Mouse (Mus musculus) natural killer cell, adult 2 months (primary cell): Measurements from ENCODE around the gene Rif1.

ENCODE experiments used
- DNase-seq, 2 experiments: peaks; one replicate each; pipeline ENCODE4 v3.0.0; 2022; ENCODE audit warnings: low spot score in 2 of 2

The Rif1 gene

DNA sequence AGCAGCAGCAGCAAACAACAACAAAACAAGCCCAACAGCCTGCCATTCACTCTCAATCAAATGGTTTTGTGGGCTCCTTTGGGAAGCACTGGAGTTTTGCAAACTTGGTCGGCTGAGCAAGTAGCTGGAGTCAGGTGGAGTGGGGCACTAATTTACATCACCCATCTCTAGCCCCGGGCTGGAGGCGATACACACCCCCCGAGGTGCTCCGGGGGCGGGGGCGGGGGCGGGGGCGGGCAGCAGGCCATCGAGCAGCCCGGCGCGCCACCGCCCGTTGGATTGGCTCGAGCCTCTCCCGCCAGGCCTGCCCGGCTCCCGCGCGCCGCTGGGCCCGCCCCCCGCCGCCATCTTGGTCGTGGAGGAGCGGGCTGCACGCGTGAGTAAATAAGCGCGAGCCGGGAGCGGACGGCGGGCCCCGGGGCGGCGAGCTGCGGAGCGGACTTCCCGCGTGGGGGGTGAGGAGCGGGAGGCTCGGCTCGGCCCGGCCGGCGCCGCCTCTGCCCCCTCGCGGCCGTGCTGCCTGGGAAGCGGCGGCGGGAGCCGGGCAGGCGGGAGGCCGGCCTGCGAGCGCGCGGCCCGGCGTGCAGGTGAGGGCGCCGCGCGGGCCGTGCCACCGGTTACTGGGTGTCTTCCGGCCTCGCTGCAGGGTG lies at the start of gene Rif1:
TSS of gene Rif1 (plus strand) at position 342 of the 650 bp plus-strand sequence.
- peak; percentile 69 to 78 for DNase-seq

- DNase-seq = no peak
Measured at GRCm38 (mm10) chr2:52027061-52027460, 45.6 kb upstream of the Rif1 start.

GRCm38 (mm10) chr2:52029426-52029825 lies 43.2 kb upstream of the Rif1 start:
- DNase-seq = no peak

GRCm38 (mm10) chr2:52031491-52031890 lies 41.1 kb upstream of the Rif1 start:
- no peak for DNase-seq

- no peak for DNase-seq
Measured at GRCm38 (mm10) chr2:52034601-52035000, 38.0 kb upstream of the Rif1 start.

- no peak for DNase-seq
Measured at GRCm38 (mm10) chr2:52035144-52035543, 37.5 kb upstream of the Rif1 start.

- no peak for DNase-seq
Measured at GRCm38 (mm10) chr2:52036929-52037595, 35.6 kb upstream of the Rif1 start.

DNA sequence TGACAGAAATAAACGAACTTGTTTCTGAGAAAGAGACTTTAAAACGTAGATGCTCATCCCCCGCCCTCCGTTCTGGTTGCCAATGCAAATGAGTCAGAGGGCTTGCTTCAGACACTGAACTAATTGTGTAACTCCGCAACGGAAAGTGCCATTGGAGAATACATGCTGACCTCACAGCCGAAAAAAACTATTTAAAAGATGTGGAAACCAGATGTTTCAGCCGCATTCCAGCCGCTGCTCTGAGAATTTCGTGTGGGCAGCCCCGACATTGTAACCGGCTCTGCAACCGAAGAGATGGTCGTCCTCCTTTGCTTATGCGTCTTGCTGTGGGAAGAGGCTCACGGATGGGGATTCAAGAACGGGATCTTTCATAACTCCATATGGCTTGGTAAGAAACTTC lies 34.8 kb upstream of the Rif1 start, which contains the start of gene Tnfaip6:
TSS of gene Tnfaip6 (plus strand) at position 128 of the 400 bp plus-strand sequence.
- DNase-seq = no peak

GRCm38 (mm10) chr2:52038558-52038957 lies 34.1 kb upstream of the Rif1 start:
- no peak for DNase-seq

DNA sequence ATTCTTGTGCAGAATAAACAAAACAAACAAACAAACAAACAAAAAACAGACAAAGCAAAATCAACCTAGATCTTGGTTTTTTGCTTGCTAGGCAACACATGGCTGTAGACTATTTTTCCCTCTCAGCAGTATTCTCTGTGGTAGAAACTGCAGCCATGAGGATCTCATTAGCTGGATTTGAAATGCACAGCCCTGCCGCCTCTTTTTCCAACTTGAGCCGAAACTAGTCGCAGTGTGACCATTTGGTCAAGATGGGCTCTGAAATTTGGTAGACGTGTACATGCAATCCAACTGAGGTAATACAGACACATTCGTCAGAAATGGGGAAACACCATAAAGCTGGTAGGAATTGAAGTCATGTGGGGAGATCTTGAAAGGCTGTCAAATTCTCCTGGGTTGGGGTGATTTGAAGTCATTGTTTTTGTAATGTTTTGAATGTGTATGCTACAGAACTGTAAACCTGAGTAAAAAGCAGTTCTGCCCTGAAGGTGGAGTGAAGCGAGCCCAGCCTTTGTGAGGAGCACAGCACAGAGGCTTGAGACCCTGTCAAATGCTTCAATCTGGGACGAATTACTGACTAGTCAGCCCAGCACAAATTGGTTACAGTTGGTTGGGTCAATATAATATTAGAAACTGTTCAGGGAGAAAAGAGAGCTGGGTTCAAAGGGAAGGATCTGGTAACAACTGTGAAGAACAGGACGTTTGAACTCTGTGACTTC lies 33.4 kb upstream of the Rif1 start:
- no peak for DNase-seq

DNA sequence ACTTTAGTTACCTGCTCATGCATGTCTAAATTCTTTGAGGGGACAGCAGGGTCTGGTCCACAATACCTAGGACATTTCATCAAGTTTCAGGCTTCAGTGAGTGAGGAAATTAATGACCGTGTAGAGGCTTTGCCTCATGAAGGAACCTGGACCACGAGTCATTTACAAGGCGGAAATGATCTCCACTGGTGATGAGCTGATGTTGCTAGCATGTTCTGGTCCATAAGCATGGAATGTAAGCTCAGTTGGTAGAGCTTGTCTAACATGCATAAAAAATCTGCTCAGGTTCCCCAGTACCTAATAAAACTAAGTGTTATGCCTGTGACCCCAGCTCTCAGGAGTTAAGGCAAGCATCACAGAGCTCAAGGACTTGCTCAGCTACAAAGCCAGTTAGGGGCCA lies 30.5 kb upstream of the Rif1 start:
- DNase-seq = no peak

DNA sequence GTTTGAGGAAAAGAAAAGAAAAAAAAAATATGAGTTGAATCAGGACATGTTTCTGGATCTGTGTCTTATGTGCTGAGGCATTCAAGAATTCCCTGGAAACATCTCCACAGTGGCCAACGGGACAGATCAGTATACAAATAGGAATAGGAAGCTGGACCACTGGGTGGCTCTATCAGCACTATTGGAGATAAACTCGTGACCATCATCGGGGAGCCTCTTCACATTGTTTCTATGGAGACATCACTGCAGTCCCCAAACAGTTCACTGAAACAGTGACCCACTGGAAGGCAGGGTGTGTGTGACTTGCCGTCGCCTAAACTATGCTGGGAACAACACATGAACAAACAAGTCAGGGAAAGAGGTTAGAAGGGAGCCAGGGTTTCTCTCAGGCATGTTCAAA lies 29.9 kb upstream of the Rif1 start:
- no peak for DNase-seq

DNA sequence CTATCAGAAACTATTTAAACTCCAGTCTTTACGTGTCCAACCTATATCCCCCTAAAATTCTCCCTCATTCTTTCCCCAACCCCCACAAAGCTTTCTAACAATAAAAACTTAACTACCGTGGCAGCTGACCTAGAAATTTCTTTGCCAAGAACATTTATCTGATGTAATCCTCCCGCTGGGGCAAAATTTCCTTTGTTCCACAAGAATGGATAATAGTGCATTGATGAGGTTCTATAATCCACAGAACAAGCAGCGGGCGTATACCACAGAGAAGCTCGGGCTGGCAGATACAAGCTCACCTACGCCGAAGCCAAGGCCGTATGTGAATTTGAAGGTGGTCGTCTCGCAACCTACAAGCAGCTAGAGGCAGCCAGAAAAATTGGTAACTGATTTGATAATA lies 29.1 kb upstream of the Rif1 start:
- no peak for DNase-seq

- DNase-seq = no peak
Measured at GRCm38 (mm10) chr2:52046032-52046431, 26.6 kb upstream of the Rif1 start.

- DNase-seq = no peak
Measured at GRCm38 (mm10) chr2:52050823-52051222, 21.8 kb upstream of the Rif1 start.

DNA sequence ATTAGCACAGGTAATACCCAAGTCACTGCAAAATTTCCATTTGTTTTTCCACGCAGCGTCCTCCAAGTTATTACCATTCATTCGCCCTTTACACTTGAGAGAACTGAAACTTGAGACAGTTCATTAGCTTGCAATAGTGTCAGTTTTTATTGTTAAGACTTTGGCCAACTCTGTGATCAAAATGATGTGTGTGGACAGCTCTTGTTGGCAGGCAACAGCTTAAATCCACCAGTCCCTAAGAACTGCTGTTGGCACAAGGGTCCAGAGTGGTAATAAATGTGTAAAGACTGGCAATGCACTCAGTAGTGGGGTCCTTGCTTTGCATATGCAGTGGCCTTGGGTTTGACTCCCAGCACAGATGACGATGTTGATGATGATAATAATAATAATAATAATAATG lies 20.3 kb upstream of the Rif1 start:
- DNase-seq = no peak

GRCm38 (mm10) chr2:52053502-52053901 lies 19.1 kb upstream of the Rif1 start:
- DNase-seq = no peak

DNA sequence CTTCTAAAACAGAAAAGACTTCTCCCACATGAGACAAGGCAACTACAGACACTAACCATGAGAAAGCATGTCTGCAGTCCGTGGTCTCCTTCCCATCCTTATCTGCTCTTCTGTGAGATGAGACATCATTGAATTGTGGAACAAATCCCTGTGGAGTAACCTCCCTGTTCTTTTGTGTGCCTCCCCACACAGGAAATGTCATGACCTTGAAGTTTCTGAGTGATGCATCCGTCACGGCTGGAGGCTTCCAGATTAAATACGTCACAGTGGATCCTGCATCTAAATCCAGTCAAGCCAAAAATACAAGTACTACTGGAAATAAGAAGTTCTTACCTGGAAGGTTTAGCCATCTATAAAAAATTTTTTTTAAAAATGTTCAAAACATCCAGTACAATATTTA lies 17.0 kb upstream of the Rif1 start:
- no peak for DNase-seq

- DNase-seq = no peak
Measured at GRCm38 (mm10) chr2:52057099-52057498, 15.5 kb upstream of the Rif1 start.

- no peak for DNase-seq
Measured at GRCm38 (mm10) chr2:52057681-52058080, 15.0 kb upstream of the Rif1 start.

DNA sequence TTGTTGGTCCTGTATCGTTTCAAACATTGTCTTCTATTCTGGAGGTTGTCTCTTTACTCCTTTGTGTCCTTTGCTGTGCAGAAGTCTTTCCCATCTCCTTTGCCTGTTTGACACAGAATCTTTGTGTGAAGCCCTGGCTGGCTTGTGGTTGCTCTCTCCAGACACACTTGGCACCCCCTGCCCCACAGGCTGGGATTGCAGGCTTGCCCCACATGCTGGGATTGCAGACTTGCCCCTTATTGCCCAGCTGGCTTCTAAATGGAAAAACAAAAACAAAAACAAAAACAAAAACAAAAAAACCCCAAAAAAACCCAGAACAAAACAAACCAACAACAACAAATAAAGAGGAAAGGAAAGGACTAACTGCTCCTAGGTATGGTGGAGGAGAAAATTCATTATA lies 4.0 kb upstream of the Rif1 start:
- DNase-seq = no peak

DNA sequence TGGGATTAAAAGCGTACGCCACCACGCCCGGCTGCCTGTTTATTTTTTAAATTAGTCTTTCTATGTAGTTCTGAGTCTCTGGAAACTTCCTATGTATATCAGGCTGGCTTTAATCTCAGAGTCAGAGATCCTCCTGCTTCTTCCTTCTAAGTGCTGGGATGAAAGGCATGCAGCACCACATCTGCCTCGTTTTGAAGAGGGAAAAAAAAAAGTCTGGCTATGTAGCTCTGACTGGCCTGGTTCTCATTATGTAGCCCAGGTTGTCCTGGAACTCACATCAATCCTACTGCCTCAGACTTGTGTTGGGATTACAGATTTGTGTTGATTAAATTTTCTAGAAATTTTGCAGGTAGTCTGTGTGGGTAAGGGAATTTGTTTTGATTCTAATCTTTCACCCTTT lies 1.8 kb upstream of the Rif1 start:
- DNase-seq = no peak
